Mouse (Mus musculus): ENCODE results near the gene Tff2. TPM values are rescaled to one million over a fixed set of nuclear protein-coding genes. Genes with fewer than 3 reads are reported as not detected.

Gene Tff2
- total and polyA plus RNA-seq, 3 experiments, result not detected

DNA sequence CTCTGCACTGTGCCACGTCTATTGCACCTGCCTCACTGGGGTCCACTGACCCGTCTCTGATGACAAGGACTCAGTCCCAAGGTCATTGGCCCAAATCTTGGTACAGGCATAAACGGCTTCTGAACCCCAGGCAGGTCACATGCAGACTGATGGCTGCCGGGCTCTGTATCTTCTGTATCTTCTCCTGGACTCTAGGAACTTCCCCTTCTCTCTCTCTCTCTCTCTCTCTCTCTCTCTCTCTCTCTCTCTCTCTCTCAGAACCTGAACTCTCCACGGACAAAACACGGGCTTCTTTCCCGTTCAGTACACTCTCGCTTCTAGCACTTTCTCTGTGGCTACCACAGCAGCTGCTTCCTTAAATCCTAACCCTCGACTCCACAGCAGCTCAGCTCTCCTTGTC lies 1.9 kb upstream of the Tff2 start:
- no peak for DNase-seq (ENCODE audit: low read depth, low spot score)
- Histone ChIP-seq H3K36me3 (ENCODE audit: control insufficient read depth in 1 of 2, insufficient read depth in 2 of 2, low read length in 2 of 2) (no peaks in the 10 kb centered on the region), H3K9ac (ENCODE audit: control insufficient read depth, low read depth, low read length, poor library complexity, severe bottlenecking) (no peak overlapping the region), H3K27ac (ENCODE audit: control insufficient read depth, low read depth, low read length) (no peak overlapping the region), H3K79me2 (ENCODE audit: control insufficient read depth, insufficient read depth, low read length, poor library complexity) (no peaks in the 10 kb centered on the region), H3K9me3 (replicated peaks; ENCODE audit: insufficient read depth, low read length) (no peaks in the 10 kb centered on the region), H3K27me3 (ENCODE audit: control insufficient read depth in 1 of 2, insufficient read depth in 2 of 2, low read length in 2 of 2) (peaks cover 2 to 11% of the 10 kb centered on the region in 2 experiments; a peak in 3 of 4 replicates), H3K4me1 (ENCODE audit: control insufficient read depth in 1 of 2, insufficient read depth in 2 of 2, low read length in 2 of 2) (no peaks in the 10 kb centered on the region), H3K4me3 (ENCODE audit: control insufficient read depth in 1 of 2, insufficient read depth in 1 of 2, low read depth in 2 of 2, low read length in 2 of 2) (no peak overlapping the region)
- no peak for TF ChIP-seq ETS1 (IDR thresholded peaks at IDR 0.05; ENCODE audit: low read depth, low read length)
- TF ChIP-seq MAZ (IDR thresholded peaks at IDR 0.05; ENCODE audit: low read depth, low read length), result no peak
- no peak for TF ChIP-seq CHD2 (IDR thresholded peaks at IDR 0.05; ENCODE audit: low read length)
- TF ChIP-seq MEF2A (IDR thresholded peaks at IDR 0.05; ENCODE audit: extremely low read depth, insufficient replicate concordance, low read depth, low read length, poor library complexity, severe bottlenecking), result no peak
- TF ChIP-seq MAX (IDR thresholded peaks at IDR 0.05; ENCODE audit: low read length), result no peak
- TF ChIP-seq GATA1 (IDR thresholded peaks at IDR 0.05; ENCODE audit: low read depth, low read length), result no peak
- TF ChIP-seq JUND (IDR thresholded peaks at IDR 0.05; ENCODE audit: low read depth, low read length), result peak; percentile 91
- TF ChIP-seq POLR2A (IDR thresholded peaks at IDR 0.05; ENCODE audit: control insufficient read depth in 1 of 2, insufficient read depth in 1 of 2, low read depth in 1 of 2, low read length in 2 of 2, poor library complexity in 1 of 2), result no peak
- TF ChIP-seq MYB (IDR thresholded peaks at IDR 0.05; ENCODE audit: low read depth, low read length), result no peak

- no peak overlapping the region for H3K27ac ChIP-seq (ENCODE audit: control insufficient read depth, low read depth, low read length)
- H3K27me3 ChIP-seq (ENCODE audit: control insufficient read depth in 1 of 2, insufficient read depth in 2 of 2, low read length in 2 of 2), result peaks cover 0 to 7% of the 10 kb centered on the region in 2 experiments; a peak in 3 of 4 replicates
- 0 out of 4 replicates have a peak, but pooled peaks cover 0 to 2% of the 10 kb centered on the region in 2 experiments for H3K4me1 ChIP-seq (ENCODE audit: control insufficient read depth in 1 of 2, insufficient read depth in 2 of 2, low read length in 2 of 2)
- no peaks in the 10 kb centered on the region for H3K9me3 ChIP-seq (replicated peaks; ENCODE audit: insufficient read depth, low read length)
- H3K9ac ChIP-seq (ENCODE audit: control insufficient read depth, low read depth, low read length, poor library complexity, severe bottlenecking), result no peak overlapping the region
- TF ChIP-seq MAFK (IDR thresholded peaks at IDR 0.05; ENCODE audit: borderline replicate concordance, low read depth, low read length) (no peak), CTCF (IDR thresholded peaks at IDR 0.05 in 2 of 3, conservative IDR thresholded peaks at IDR 0.05 in 1 of 3; ENCODE audit: control insufficient read depth in 1 of 3, insufficient read depth in 1 of 3, low read depth in 2 of 3, low read length in 3 of 3, poor library complexity in 1 of 3, severe bottlenecking in 1 of 3) (no peak), MYC (IDR thresholded peaks at IDR 0.05; ENCODE audit: low read depth, low read length) (no peak), ZKSCAN1 (IDR thresholded peaks at IDR 0.05; ENCODE audit: low read depth, low read length) (no peak), USF1 (IDR thresholded peaks at IDR 0.05; ENCODE audit: low read depth, low read length) (no peak), POLR2AphosphoS2 (IDR thresholded peaks at IDR 0.05; ENCODE audit: low read length) (no peak), EP300 (IDR thresholded peaks at IDR 0.05; ENCODE audit: low read depth in 1 of 2, low read length in 2 of 2) (no peak), GABPA (IDR thresholded peaks at IDR 0.05; ENCODE audit: low read depth, low read length) (no peak), MAZ (IDR thresholded peaks at IDR 0.05; ENCODE audit: low read depth, low read length) (no peak), RCOR1 (IDR thresholded peaks at IDR 0.05; ENCODE audit: low read depth, low read length) (no peak), UBTF (IDR thresholded peaks at IDR 0.05; ENCODE audit: borderline replicate concordance, insufficient read depth, low read depth, low read length) (no peak), ETS1 (IDR thresholded peaks at IDR 0.05; ENCODE audit: low read depth, low read length) (no peak), GATA1 (IDR thresholded peaks at IDR 0.05; ENCODE audit: low read depth, low read length) (no peak), USF2 (IDR thresholded peaks at IDR 0.05; ENCODE audit: borderline replicate concordance in 1 of 2, insufficient read depth in 1 of 2, low read depth in 1 of 2, low read length in 2 of 2) (no peak), ZMIZ1 (IDR thresholded peaks at IDR 0.05; ENCODE audit: low read depth, low read length) (no peak), MAX (IDR thresholded peaks at IDR 0.05; ENCODE audit: low read length) (no peak), TCF12 (IDR thresholded peaks at IDR 0.05; ENCODE audit: low read depth, low read length) (no peak), CHD1 (IDR thresholded peaks at IDR 0.05; ENCODE audit: low read depth, low read length) (no peak)
- H3K79me2 ChIP-seq (ENCODE audit: control insufficient read depth, insufficient read depth, low read length, poor library complexity), result no peaks in the 10 kb centered on the region
- H3K4me3 ChIP-seq (ENCODE audit: control insufficient read depth in 1 of 2, insufficient read depth in 1 of 2, low read depth in 2 of 2, low read length in 2 of 2), result no peak overlapping the region
- no peak for DNase-seq (ENCODE audit: low read depth, low spot score)
- H3K36me3 ChIP-seq (ENCODE audit: control insufficient read depth in 1 of 2, insufficient read depth in 2 of 2, low read length in 2 of 2), result no peaks in the 10 kb centered on the region
Observed at GRCm38 (mm10) chr17:31142116-31142515, 2.0 kb downstream of the Tff2 start.
